Mouse (Mus musculus): ENCODE results near the gene Magi1. TPM values are rescaled to one million over a fixed set of nuclear protein-coding genes. Genes with fewer than 3 reads are reported as not detected.

Gene Magi1
- polyA plus RNA-seq, 1 experiment: 39.5 TPM

- no peaks in the 10 kb centered on the region; the same call in 1 of the 2 replicates for H3K4me1 ChIP-seq (ENCODE audit: control insufficient read depth, insufficient read depth, low read length)
- 72% methylated on average over 9 of the region's 9 CpGs for WGBS
- H3K4me3 ChIP-seq (replicated peaks; ENCODE audit: insufficient read depth, low read depth, low read length): no peak overlapping the region
- no peak for DNase-seq
- no peak for TF ChIP-seq POLR2A (IDR thresholded peaks at IDR 0.05; ENCODE audit: borderline replicate concordance, insufficient read depth, low read length)
- H3K27ac ChIP-seq (ENCODE audit: insufficient read depth, low read length): no peak overlapping the region
- no peaks in the 10 kb centered on the region for H3K27me3 ChIP-seq (ENCODE audit: control insufficient read depth, insufficient read depth, low read length)
These were observed 130.8 kb downstream of the Magi1 start for GRCm38 (mm10) chr6:94152881-94153280.

GRCm38 (mm10) chr6:94150876-94151275, 132.8 kb downstream of the Magi1 start:
- Histone ChIP-seq H3K27ac (ENCODE audit: insufficient read depth, low read length) (no peak overlapping the region), H3K27me3 (ENCODE audit: control insufficient read depth, insufficient read depth, low read length) (no peaks in the 10 kb centered on the region), H3K4me3 (replicated peaks; ENCODE audit: insufficient read depth, low read depth, low read length) (no peak overlapping the region), H3K4me1 (ENCODE audit: control insufficient read depth, insufficient read depth, low read length) (peaks cover 2% of the 10 kb centered on the region; the same call in 1 of the 2 replicates)
- DNase-seq: no peak
- 88% methylated on average over 4 of the region's 4 CpGs for WGBS
- TF ChIP-seq CTCF (IDR thresholded peaks at IDR 0.05; ENCODE audit: borderline replicate concordance, insufficient read depth, low read depth, low read length) (no peak), POLR2A (IDR thresholded peaks at IDR 0.05; ENCODE audit: borderline replicate concordance, insufficient read depth, low read length) (no peak)

DNA sequence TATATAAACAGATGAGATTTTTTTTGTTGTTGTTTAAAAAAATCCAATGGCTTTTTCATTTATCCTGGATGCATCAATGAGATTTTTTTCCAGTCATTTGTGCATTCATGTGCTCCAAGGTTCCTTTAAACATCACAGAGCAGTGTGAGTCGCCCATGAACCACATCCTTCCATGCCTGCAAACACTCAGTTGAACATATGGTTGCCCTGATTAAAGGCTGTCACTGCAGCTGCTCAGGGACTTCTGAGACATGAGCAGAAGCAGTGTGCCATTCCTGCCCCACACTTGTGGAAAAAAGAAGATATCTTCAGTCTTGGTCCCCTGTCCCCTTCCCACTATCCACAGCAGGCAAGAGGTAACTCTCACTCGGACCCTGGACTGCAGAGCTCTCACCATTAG, 133.9 kb downstream of the Magi1 start:
- no peak for TF ChIP-seq POLR2A (IDR thresholded peaks at IDR 0.05; ENCODE audit: borderline replicate concordance, insufficient read depth, low read length)
- TF ChIP-seq CTCF (IDR thresholded peaks at IDR 0.05; ENCODE audit: borderline replicate concordance, insufficient read depth, low read depth, low read length): no peak
- WGBS: 38% methylated on average over 2 of the region's 2 CpGs
- Histone ChIP-seq H3K27ac (ENCODE audit: insufficient read depth, low read length) (no peak overlapping the region), H3K27me3 (ENCODE audit: control insufficient read depth, insufficient read depth, low read length) (no peaks in the 10 kb centered on the region), H3K4me3 (replicated peaks; ENCODE audit: insufficient read depth, low read depth, low read length) (no peak overlapping the region), H3K4me1 (ENCODE audit: control insufficient read depth, insufficient read depth, low read length) (peaks cover 3% of the 10 kb centered on the region; the same call in 1 of the 2 replicates)
- no peak for DNase-seq

GRCm38 (mm10) chr6:94146206-94146493, 137.6 kb downstream of the Magi1 start:
- DNase-seq: no peak
- 70% methylated on average over 1 of the region's 1 CpGs for WGBS
- Histone ChIP-seq H3K4me3 (replicated peaks; ENCODE audit: insufficient read depth, low read depth, low read length) (no peak overlapping the region), H3K27me3 (ENCODE audit: control insufficient read depth, insufficient read depth, low read length) (no peaks in the 10 kb centered on the region), H3K4me1 (ENCODE audit: control insufficient read depth, insufficient read depth, low read length) (peaks cover 3% of the 10 kb centered on the region; the same call in 1 of the 2 replicates), H3K27ac (ENCODE audit: insufficient read depth, low read length) (no peak overlapping the region)
- TF ChIP-seq CTCF (IDR thresholded peaks at IDR 0.05; ENCODE audit: borderline replicate concordance, insufficient read depth, low read depth, low read length) (no peak), POLR2A (IDR thresholded peaks at IDR 0.05; ENCODE audit: borderline replicate concordance, insufficient read depth, low read length) (no peak)

DNA sequence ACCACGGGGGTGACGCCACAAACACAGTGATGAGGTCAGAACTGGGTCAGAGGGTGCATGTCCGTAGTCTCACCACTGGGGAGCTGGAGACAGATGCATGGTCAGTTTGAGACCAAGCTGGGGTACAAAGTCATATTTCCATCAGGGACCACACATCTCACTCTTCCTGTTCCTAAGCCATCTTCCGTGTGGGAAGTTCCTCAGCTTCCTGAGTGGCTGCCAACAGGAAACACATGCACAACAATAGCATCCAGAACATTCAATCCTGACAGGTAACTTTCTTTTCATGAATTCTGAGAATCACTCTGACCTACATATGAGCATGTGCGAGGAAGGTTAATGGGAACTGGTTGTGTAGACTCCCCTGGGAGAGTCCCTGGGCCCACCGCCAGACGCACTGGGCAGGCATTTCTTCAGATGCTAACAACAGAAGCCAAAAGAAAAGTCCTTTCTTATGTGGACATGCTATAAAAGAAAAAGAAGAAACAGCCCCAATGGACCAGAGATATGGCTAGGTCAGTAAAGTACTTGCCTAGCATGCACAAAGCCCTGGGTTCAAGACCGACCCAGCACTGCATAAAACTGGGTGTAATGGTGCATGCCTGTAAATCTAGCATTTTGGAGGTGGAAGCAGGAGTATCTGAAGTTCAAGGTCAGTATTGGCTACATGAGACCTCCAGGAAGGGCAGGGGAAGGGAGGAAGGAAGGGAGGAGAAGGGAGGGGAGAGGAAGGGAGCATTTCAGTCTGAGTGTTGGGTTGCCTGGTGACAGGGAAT, 138.1 kb downstream of the Magi1 start:
- Histone ChIP-seq H3K4me1 (ENCODE audit: control insufficient read depth, insufficient read depth, low read length) (peaks cover 3% of the 10 kb centered on the region; the same call in 1 of the 2 replicates), H3K4me3 (replicated peaks; ENCODE audit: insufficient read depth, low read depth, low read length) (no peak overlapping the region), H3K27me3 (ENCODE audit: control insufficient read depth, insufficient read depth, low read length) (no peaks in the 10 kb centered on the region), H3K27ac (ENCODE audit: insufficient read depth, low read length) (no peak overlapping the region)
- TF ChIP-seq CTCF (IDR thresholded peaks at IDR 0.05; ENCODE audit: borderline replicate concordance, insufficient read depth, low read depth, low read length) (no peak), POLR2A (IDR thresholded peaks at IDR 0.05; ENCODE audit: borderline replicate concordance, insufficient read depth, low read length) (no peak)
- peak; percentile 43 to 52 for DNase-seq
- WGBS: 69% methylated on average over 8 of the region's 8 CpGs

GRCm38 (mm10) chr6:94142493-94142892, 141.2 kb downstream of the Magi1 start:
- WGBS: 98% methylated on average over 2 of the region's 2 CpGs
- H3K4me1 ChIP-seq (ENCODE audit: control insufficient read depth, insufficient read depth, low read length): peaks cover 6% of the 10 kb centered on the region
- no peak for TF ChIP-seq CTCF (IDR thresholded peaks at IDR 0.05; ENCODE audit: borderline replicate concordance, insufficient read depth, low read depth, low read length)
- no peak for TF ChIP-seq POLR2A (IDR thresholded peaks at IDR 0.05; ENCODE audit: borderline replicate concordance, insufficient read depth, low read length)
- H3K27ac ChIP-seq (ENCODE audit: insufficient read depth, low read length): no peak overlapping the region
- no peak for DNase-seq
- no peak overlapping the region for H3K4me3 ChIP-seq (replicated peaks; ENCODE audit: insufficient read depth, low read depth, low read length)
- H3K27me3 ChIP-seq (ENCODE audit: control insufficient read depth, insufficient read depth, low read length): no peaks in the 10 kb centered on the region

GRCm38 (mm10) chr6:94141496-94141895, 142.2 kb downstream of the Magi1 start:
- 83% methylated on average over 2 of the region's 2 CpGs for WGBS
- DNase-seq: no peak
- Histone ChIP-seq H3K27me3 (ENCODE audit: control insufficient read depth, insufficient read depth, low read length) (no peaks in the 10 kb centered on the region), H3K4me3 (replicated peaks; ENCODE audit: insufficient read depth, low read depth, low read length) (no peak overlapping the region), H3K4me1 (ENCODE audit: control insufficient read depth, insufficient read depth, low read length) (peaks cover 12% of the 10 kb centered on the region), H3K27ac (ENCODE audit: insufficient read depth, low read length) (no peak overlapping the region)
- TF ChIP-seq POLR2A (IDR thresholded peaks at IDR 0.05; ENCODE audit: borderline replicate concordance, insufficient read depth, low read length): no peak
- no peak for TF ChIP-seq CTCF (IDR thresholded peaks at IDR 0.05; ENCODE audit: borderline replicate concordance, insufficient read depth, low read depth, low read length)

- TF ChIP-seq POLR2A (IDR thresholded peaks at IDR 0.05; ENCODE audit: borderline replicate concordance, insufficient read depth, low read length): no peak
- TF ChIP-seq CTCF (IDR thresholded peaks at IDR 0.05; ENCODE audit: borderline replicate concordance, insufficient read depth, low read depth, low read length): peak; percentile 14; the same call in 1 of the 2 replicates
- WGBS: 70% methylated on average over 3 of the region's 3 CpGs
- H3K4me1 ChIP-seq (ENCODE audit: control insufficient read depth, insufficient read depth, low read length): peaks cover 12% of the 10 kb centered on the region
- no peak overlapping the region for H3K4me3 ChIP-seq (replicated peaks; ENCODE audit: insufficient read depth, low read depth, low read length)
- H3K27me3 ChIP-seq (ENCODE audit: control insufficient read depth, insufficient read depth, low read length): no peaks in the 10 kb centered on the region
- no peak overlapping the region for H3K27ac ChIP-seq (ENCODE audit: insufficient read depth, low read length)
- no peak for DNase-seq
These were observed 143.7 kb downstream of the Magi1 start for GRCm38 (mm10) chr6:94139952-94140414.

All from cerebellum, adult 2 months (tissue).